Mouse (Mus musculus): ENCODE measurements at regions not wholly inside any gene's neighbourhood (a gene's known extent, or its start where the extent isn't known, plus 50 kb on each side); places are given as distances from the start of the nearest gene placed in this dataset.

DNA sequence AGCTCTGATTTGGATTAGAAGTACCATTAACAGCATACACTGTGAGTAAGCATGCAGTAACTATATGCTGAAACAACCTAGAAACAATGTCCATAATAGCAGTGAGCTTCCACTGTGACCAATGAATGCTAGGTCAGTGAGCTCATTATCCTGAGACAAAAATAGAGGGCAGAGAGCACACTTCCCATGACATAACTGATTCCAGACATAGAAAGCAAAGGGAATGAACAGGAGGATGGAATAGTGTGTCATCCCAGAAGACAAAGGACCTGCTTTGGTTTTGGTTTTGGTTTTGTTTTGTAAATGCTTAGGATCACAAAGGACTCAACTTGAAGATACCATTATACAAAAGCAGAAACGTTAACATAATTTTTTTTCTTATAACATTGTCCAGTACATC, 150.8 kb upstream of the Nr3c2 start:
- H3K4me3 ChIP-seq (ENCODE audit: low read depth, low read length), result no peak overlapping the region

DNA sequence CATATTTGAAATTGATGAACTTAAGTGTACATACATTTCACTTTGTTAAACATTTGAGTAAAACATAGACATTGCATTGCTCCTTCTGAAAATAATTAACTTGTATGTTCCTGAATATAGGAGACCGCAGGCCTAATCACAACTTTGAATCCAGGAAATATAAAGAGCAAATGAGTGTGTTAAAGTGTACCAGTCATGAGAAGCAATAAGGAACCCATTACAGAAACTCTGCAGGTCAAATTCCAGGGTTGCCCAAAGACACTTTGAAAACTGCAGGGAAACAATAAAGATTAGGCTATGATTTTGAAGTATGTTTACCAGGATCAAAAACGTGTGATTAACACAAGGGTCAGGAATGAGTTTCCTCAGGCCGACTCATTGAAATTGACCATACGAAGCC, 149.0 kb upstream of the Nr3c2 start:
- Histone ChIP-seq H3K27me3 (ENCODE audit: control insufficient read depth, insufficient read depth, low read length) (no peaks in the 10 kb centered on the region), H3K4me1 (ENCODE audit: control insufficient read depth, insufficient read depth, low read length) (no peaks in the 10 kb centered on the region), H3K4me2 (no peak overlapping the region), H3K36me3 (ENCODE audit: control insufficient read depth, insufficient read depth, low read length) (no peaks in the 10 kb centered on the region), H3K9me3 (ENCODE audit: control insufficient read depth, low read length) (no peaks in the 10 kb centered on the region), H3K9ac (ENCODE audit: low read length) (no peak overlapping the region), H3K4me3 (ENCODE audit: low read depth, low read length) (no peak overlapping the region), H3K27ac (ENCODE audit: low read depth, low read length) (no peak overlapping the region)
- ATAC-seq (ENCODE audit: low FRiP score), result no peak
- WGBS, result 70% methylated on average over 4 of the region's 4 CpGs
- DNase-seq (ENCODE audit: low spot score, missing footprints), result no peak

More for the DNA sequence above, 150.8 kb upstream of the Nr3c2 start:
- Histone ChIP-seq H3K36me3 (ENCODE audit: control insufficient read depth, insufficient read depth, low read length) (no peaks in the 10 kb centered on the region), H3K27ac (ENCODE audit: low read depth, low read length) (no peak overlapping the region), H3K4me2 (no peak overlapping the region), H3K9ac (ENCODE audit: low read length) (no peak overlapping the region), H3K9me3 (ENCODE audit: control insufficient read depth, low read length) (no peaks in the 10 kb centered on the region), H3K27me3 (ENCODE audit: control insufficient read depth, insufficient read depth, low read length) (no peaks in the 10 kb centered on the region), H3K4me1 (ENCODE audit: control insufficient read depth, insufficient read depth, low read length) (no peaks in the 10 kb centered on the region)
- DNase-seq (ENCODE audit: low spot score, missing footprints) (no peak), ATAC-seq (ENCODE audit: low FRiP score) (no peak)
- 53% methylated on average over 1 of the region's 1 CpGs for WGBS

GRCm38 (mm10) chr8:76754166-76754565, 145.1 kb upstream of the Nr3c2 start:
- no peak overlapping the region for H3K9ac ChIP-seq (ENCODE audit: low read length)
- H3K9me3 ChIP-seq (ENCODE audit: control insufficient read depth, low read length), result no peaks in the 10 kb centered on the region
- H3K4me3 ChIP-seq (ENCODE audit: low read depth, low read length), result no peak overlapping the region
- H3K27me3 ChIP-seq (ENCODE audit: control insufficient read depth, insufficient read depth, low read length), result no peaks in the 10 kb centered on the region
- no peak overlapping the region for H3K27ac ChIP-seq (ENCODE audit: low read depth, low read length)
- ATAC-seq (ENCODE audit: low FRiP score) (no peak), DNase-seq (ENCODE audit: low spot score, missing footprints) (no peak)
- H3K4me2 ChIP-seq, result no peak overlapping the region
- H3K4me1 ChIP-seq (ENCODE audit: control insufficient read depth, insufficient read depth, low read length), result no peaks in the 10 kb centered on the region
- WGBS, result 90% methylated on average over 3 of the region's 3 CpGs
- H3K36me3 ChIP-seq (ENCODE audit: control insufficient read depth, insufficient read depth, low read length), result no peaks in the 10 kb centered on the region

DNA sequence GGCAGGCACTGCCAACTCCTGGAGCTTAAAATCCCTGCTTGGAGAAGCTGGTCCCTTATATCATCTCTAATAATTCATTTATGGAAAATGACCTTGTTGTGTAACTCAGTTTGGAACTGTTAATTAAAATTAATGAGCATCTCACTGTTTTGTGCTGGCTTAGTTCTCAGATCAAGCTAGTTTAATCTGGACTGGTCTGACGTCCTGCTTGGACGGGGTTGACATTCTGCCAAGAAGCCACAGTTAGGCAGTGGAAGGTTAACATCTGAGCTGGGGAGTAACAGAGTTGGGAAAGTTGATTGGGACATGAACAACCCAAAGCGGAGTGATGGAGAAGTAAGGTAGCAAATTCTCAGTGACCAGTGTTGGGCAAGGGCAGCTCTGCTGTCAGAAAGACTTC, 135.0 kb upstream of the Nr3c2 start:
- H3K9ac ChIP-seq (ENCODE audit: low read length), result no peak overlapping the region
- no peaks in the 10 kb centered on the region for H3K36me3 ChIP-seq (ENCODE audit: control insufficient read depth, insufficient read depth, low read length)
- ATAC-seq (ENCODE audit: low FRiP score) (no peak), DNase-seq (ENCODE audit: low spot score, missing footprints) (no peak)
- no peak overlapping the region for H3K4me2 ChIP-seq
- no peaks in the 10 kb centered on the region for H3K4me1 ChIP-seq (ENCODE audit: control insufficient read depth, insufficient read depth, low read length)
- no peak overlapping the region for H3K4me3 ChIP-seq (ENCODE audit: low read depth, low read length)
- H3K27ac ChIP-seq (ENCODE audit: low read depth, low read length), result no peak overlapping the region
- no peaks in the 10 kb centered on the region for H3K27me3 ChIP-seq (ENCODE audit: control insufficient read depth, insufficient read depth, low read length)
- WGBS, result 91% methylated on average over 3 of the region's 3 CpGs
- no peaks in the 10 kb centered on the region for H3K9me3 ChIP-seq (ENCODE audit: control insufficient read depth, low read length)

- Histone ChIP-seq H3K4me1 (ENCODE audit: control insufficient read depth, insufficient read depth, low read length) (no peaks in the 10 kb centered on the region), H3K9ac (ENCODE audit: low read length) (no peak overlapping the region), H3K4me3 (ENCODE audit: low read depth, low read length) (no peak overlapping the region), H3K4me2 (no peak overlapping the region), H3K9me3 (ENCODE audit: control insufficient read depth, low read length) (no peaks in the 10 kb centered on the region), H3K27ac (ENCODE audit: low read depth, low read length) (no peak overlapping the region), H3K27me3 (ENCODE audit: control insufficient read depth, insufficient read depth, low read length) (no peaks in the 10 kb centered on the region), H3K36me3 (ENCODE audit: control insufficient read depth, insufficient read depth, low read length) (no peaks in the 10 kb centered on the region)
- no peak for DNase-seq (ENCODE audit: low spot score, missing footprints)
- no peak for ATAC-seq (ENCODE audit: low FRiP score)
- WGBS, result 88% methylated on average over 5 of the region's 5 CpGs
Measured at GRCm38 (mm10) chr8:76768302-76768701, 130.9 kb upstream of the Nr3c2 start.

GRCm38 (mm10) chr8:76787744-76788143, 111.5 kb upstream of the Nr3c2 start:
- no peaks in the 10 kb centered on the region for H3K9me3 ChIP-seq (ENCODE audit: control insufficient read depth, low read length)
- ATAC-seq (ENCODE audit: low FRiP score), result no peak
- 73% methylated on average over 1 of the region's 1 CpGs for WGBS
- DNase-seq (ENCODE audit: low spot score, missing footprints), result no peak
- H3K27ac ChIP-seq (ENCODE audit: low read depth, low read length), result no peak overlapping the region
- H3K36me3 ChIP-seq (ENCODE audit: control insufficient read depth, insufficient read depth, low read length), result no peaks in the 10 kb centered on the region
- H3K9ac ChIP-seq (ENCODE audit: low read length), result no peak overlapping the region
- no peak overlapping the region for H3K4me2 ChIP-seq
- H3K4me3 ChIP-seq (ENCODE audit: low read depth, low read length), result no peak overlapping the region
- no peaks in the 10 kb centered on the region for H3K4me1 ChIP-seq (ENCODE audit: control insufficient read depth, insufficient read depth, low read length)
- H3K27me3 ChIP-seq (ENCODE audit: control insufficient read depth, insufficient read depth, low read length), result no peaks in the 10 kb centered on the region

DNA sequence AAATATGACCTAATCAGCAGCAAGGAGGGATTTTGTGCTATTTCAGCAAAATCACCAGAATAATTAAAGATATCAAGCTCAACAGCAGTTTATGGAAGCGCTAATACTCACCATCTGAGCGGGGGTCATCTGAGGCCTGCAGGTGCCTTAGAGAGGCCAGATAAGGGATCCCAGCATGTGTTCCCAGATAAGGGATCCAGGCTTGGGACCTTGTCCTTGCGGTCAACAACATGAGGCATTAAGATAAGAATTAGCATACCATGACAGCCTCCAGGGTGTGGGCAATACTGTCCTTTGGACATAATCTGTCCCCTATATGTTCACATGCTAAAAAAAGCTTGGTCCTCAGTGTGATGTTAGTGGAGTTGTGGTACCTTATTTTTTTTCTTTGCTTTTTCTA, 105.4 kb upstream of the Nr3c2 start:
- Histone ChIP-seq H3K4me1 (ENCODE audit: control insufficient read depth, insufficient read depth, low read length) (no peaks in the 10 kb centered on the region), H3K4me3 (ENCODE audit: low read depth, low read length) (no peak overlapping the region), H3K27ac (ENCODE audit: low read depth, low read length) (no peak overlapping the region), H3K9me3 (ENCODE audit: control insufficient read depth, low read length) (no peaks in the 10 kb centered on the region), H3K36me3 (ENCODE audit: control insufficient read depth, insufficient read depth, low read length) (no peaks in the 10 kb centered on the region), H3K4me2 (no peak overlapping the region), H3K9ac (ENCODE audit: low read length) (no peak overlapping the region), H3K27me3 (ENCODE audit: control insufficient read depth, insufficient read depth, low read length) (no peaks in the 10 kb centered on the region)
- WGBS, result 93% methylated on average over 3 of the region's 3 CpGs
- DNase-seq (ENCODE audit: low spot score, missing footprints), result no peak
- ATAC-seq (ENCODE audit: low FRiP score), result peak; percentile 46; the same call in 1 of the 2 replicates

- H3K4me3 ChIP-seq (ENCODE audit: low read depth, low read length), result no peak overlapping the region
- no peaks in the 10 kb centered on the region for H3K36me3 ChIP-seq (ENCODE audit: control insufficient read depth, insufficient read depth, low read length)
- no peak overlapping the region for H3K27ac ChIP-seq (ENCODE audit: low read depth, low read length)
- no peak overlapping the region for H3K9ac ChIP-seq (ENCODE audit: low read length)
- no peaks in the 10 kb centered on the region for H3K4me1 ChIP-seq (ENCODE audit: control insufficient read depth, insufficient read depth, low read length)
- H3K4me2 ChIP-seq, result no peak overlapping the region
- no peaks in the 10 kb centered on the region for H3K9me3 ChIP-seq (ENCODE audit: control insufficient read depth, low read length)
- ATAC-seq (ENCODE audit: low FRiP score) (no peak), DNase-seq (ENCODE audit: low spot score, missing footprints) (no peak)
- H3K27me3 ChIP-seq (ENCODE audit: control insufficient read depth, insufficient read depth, low read length), result no peaks in the 10 kb centered on the region
Measured at GRCm38 (mm10) chr8:76799998-76800397, 99.2 kb upstream of the Nr3c2 start.

DNA sequence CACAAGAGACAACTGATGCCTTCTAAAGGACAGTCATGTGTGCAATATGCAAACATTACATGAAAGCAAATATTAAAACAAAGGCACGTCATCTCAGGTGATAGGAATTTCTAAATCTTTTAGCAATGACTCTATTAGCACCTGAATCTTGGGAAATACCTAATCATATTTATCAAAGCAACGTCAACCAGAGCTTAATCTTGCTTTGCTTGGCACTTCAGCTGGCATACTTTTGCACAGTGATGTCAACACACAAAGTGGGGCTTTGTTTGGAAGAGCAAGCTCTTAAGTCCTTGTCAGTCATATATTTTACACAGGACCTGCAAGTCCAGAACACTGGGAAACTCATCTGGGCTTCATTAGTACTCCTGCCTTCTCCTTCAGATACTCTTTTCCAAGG, 75.8 kb upstream of the Nr3c2 start:
- ATAC-seq (ENCODE audit: low FRiP score) (no peak), DNase-seq (ENCODE audit: low spot score, missing footprints) (no peak)
- Histone ChIP-seq H3K36me3 (ENCODE audit: control insufficient read depth, insufficient read depth, low read length) (no peaks in the 10 kb centered on the region), H3K27ac (ENCODE audit: low read depth, low read length) (no peak overlapping the region), H3K9me3 (ENCODE audit: control insufficient read depth, low read length) (no peaks in the 10 kb centered on the region), H3K4me1 (ENCODE audit: control insufficient read depth, insufficient read depth, low read length) (no peaks in the 10 kb centered on the region), H3K4me2 (no peak overlapping the region), H3K4me3 (ENCODE audit: low read depth, low read length) (no peak overlapping the region), H3K9ac (ENCODE audit: low read length) (no peak overlapping the region), H3K27me3 (ENCODE audit: control insufficient read depth, insufficient read depth, low read length) (no peaks in the 10 kb centered on the region)
- WGBS, result 79% methylated on average over 2 of the region's 2 CpGs
